Mouse (Mus musculus) sigmoid colon, adult 10 weeks (tissue): Measurements from ENCODE around the gene Kcnj14. TPM values are rescaled to one million over a fixed set of nuclear protein-coding genes. Genes with fewer than 3 reads are reported as not detected.

Experiments used
- polyA plus RNA-seq: library from polyadenylated mRNA; stranded (reverse); fragments of 350-450 nt; fragmentation: Illumina TruSeq; extraction: RNeasy Lipid Tissue Mini Kit (QIAGEN cat#74804); gene quantifications from one replicate; pipeline ENCODE4 v1.2.3, GENCODE M21; 2014; ENCODE audit warnings: low read depth, low replicate concordance

Gene Kcnj14
- polyA plus RNA-seq, result not detected

GRCm38 (mm10) chr7:45824598-45824997, at the start of gene Kcnj14:
Gene Kcnj14, minus strand, starts transcription at chr7:45824782.

GRCm38 (mm10) chr7:45872624-45873023, 48.0 kb upstream of the Kcnj14 start, which contains the start of gene Kdelr1:
Gene Kdelr1, plus strand, starts transcription at chr7:45872772.

GRCm38 (mm10) chr7:45830427-45831127, 6.0 kb upstream of the Kcnj14 start, which contains the start of gene Grwd1:
Gene Grwd1, minus strand, starts transcription at chr7:45830944.

DNA sequence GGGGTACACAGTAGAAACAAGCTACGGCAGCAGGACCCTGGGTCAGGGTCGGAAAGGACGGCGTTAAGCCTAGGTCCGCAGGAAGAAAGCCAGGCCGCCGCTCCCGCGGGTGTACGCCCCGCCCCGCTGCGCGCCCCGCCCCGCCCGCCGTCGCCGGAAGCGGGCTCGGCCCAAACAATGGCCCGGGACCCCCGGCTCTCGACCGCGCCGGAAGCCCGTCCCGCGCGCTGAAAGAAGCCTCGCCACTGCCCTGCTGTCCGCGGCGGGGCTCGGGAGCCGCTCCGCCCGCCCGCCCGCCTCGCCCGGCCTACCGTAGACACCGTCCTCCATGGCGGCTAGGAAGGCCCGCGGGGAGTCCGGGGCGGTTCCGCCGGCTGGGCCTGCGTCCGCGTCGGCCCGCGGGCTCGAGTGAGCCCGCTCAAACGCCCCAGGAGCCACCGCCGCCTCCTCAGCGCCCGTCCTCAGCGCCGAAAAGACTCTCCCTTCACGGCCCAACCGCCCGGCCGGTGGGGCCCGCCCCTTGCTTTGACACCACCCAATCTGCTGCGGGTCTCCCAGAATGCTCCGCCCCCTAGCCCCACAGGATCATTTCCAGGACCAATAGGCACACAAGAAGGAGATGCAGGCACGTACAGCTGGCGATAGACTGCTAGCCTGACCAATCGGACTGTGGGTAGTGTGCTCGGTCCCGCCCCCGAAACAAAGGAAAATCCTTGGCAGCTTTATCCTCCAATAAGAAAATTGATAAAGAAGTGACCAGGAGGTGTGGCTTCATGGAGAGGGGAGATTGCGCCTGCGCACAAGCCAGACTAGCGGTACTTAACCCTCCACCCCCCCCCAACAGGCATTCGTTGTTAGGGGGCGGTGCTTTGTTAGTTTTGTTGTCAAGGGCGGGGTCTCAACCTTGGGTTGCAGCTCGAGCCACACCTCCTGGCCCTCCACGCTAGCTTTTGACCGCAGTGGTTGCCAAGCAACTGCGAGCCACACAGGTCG, 10.5 kb downstream of the Kcnj14 start, which contains the start of gene Cyth2:
Gene Cyth2 (minus strand): TSS at position 795 of the 993 bp plus-strand sequence.

DNA sequence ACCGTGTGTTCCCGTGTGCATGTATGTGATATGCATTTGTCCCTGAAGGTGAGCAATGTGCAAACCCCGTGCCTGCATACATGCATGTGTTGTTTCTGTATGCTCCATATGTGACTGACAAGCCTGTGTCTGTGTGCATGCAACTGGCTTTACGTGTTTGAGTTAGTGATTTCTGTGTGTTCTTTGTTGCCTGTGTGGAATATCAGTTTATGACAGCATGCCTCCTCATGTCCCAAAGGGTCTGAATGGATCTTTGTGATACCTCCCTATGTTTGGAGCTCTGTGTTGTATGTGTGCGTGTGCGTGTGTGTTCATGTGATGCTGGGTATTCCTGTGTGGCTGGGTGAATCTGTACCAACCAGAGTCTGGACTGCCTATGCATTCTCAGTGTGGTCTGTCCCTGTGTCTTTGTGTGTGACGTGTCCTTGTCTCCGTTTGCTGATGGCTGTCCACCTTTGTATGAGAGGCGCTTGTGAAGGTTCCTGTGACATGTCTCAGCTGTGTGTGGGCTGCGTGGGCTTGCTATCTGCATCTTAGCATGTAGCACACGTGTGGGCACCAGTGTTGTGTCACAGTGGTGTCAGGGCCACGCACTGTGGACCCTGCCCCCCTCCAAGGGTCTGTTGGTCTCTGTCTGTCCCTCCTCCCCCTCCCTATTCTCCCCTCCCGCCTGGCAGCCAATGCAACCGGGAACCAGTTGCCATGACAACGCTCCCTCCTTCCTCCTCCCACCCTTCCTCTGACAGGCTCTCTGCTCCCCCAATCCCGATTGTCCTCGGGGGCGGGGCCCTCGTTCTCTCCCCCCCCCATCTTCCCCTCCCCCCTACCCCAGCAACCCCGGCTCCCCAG, 39.8 kb downstream of the Kcnj14 start, which contains the start of gene Sult2b1:
Gene Sult2b1 (minus strand): TSS at position 146 of the 849 bp plus-strand sequence.

DNA sequence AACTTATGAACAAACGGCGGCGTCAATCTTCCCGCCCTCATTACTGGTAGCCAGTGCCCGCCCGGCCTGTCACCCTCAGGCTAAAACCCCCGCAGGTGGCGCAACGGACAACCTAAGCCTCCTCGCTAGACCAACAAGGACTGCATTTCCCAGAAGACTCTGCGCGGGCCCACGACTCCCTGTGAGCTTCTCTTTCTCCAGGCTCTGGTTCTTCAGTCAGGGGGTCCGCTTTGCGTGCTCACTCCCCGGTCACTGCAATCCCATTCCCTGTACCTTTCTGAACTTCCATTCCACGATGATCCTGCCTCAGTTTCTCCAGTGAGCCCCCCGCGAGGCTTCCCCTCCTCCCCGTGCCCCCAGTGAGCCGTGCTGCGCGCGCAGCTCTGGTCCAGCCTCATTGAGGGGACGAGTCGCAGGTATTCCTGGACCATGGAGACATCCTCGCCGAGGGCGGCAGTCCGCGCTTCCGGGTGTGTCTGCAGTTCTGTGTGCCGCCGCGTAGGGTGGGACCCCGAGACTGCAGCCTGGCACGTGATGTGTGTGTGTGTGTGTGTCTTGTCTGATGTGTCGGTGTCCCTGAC, 41.0 kb downstream of the Kcnj14 start, which contains the start of gene Lmtk3:
Gene Lmtk3 (plus strand): TSS at position 228 of the 581 bp plus-strand sequence.

Other genes with a start within 250 kb of the Kcnj14 start
- gene Fgf21, start 209.3 kb downstream of the Kcnj14 start, polyA plus RNA-seq, result not detected
- 0.38 TPM for gene Fut1, start 207.5 kb downstream of the Kcnj14 start, polyA plus RNA-seq
- gene Izumo1, start 203.0 kb downstream of the Kcnj14 start, polyA plus RNA-seq, result not detected
- not detected for gene Rasip1, start 197.3 kb downstream of the Kcnj14 start, polyA plus RNA-seq
- 0.19 TPM for gene Mamstr, start 184.8 kb downstream of the Kcnj14 start, polyA plus RNA-seq
- 61.8 TPM for gene Fut2, start 158.4 kb downstream of the Kcnj14 start, polyA plus RNA-seq
- not detected for gene Ntn5, start 140.8 kb downstream of the Kcnj14 start, polyA plus RNA-seq
- gene Sec1, start 130.4 kb downstream of the Kcnj14 start, polyA plus RNA-seq, result not detected
- not detected for gene Car11, start 124.9 kb downstream of the Kcnj14 start, polyA plus RNA-seq
- 2.9 TPM for gene Dbp, start 119.7 kb downstream of the Kcnj14 start, polyA plus RNA-seq
- gene Rpl18, start 109.3 kb downstream of the Kcnj14 start, polyA plus RNA-seq, result 2.1 TPM
- 0.66 TPM for gene Sphk2, start 106.8 kb downstream of the Kcnj14 start, polyA plus RNA-seq
- gene Fam83e, start 103.6 kb downstream of the Kcnj14 start, polyA plus RNA-seq, result 55.9 TPM
- not detected for gene Spaca4, start 99.0 kb downstream of the Kcnj14 start, polyA plus RNA-seq
- gene Lmtk3, start 41.0 kb downstream of the Kcnj14 start, polyA plus RNA-seq, result not detected
- 2.6 TPM for gene Sult2b1, start 40.1 kb downstream of the Kcnj14 start, polyA plus RNA-seq
- 17.2 TPM for gene Cyth2, start 10.2 kb downstream of the Kcnj14 start, polyA plus RNA-seq
- not detected for gene Grwd1, start 6.2 kb upstream of the Kcnj14 start, polyA plus RNA-seq
- gene Kdelr1, start 48.0 kb upstream of the Kcnj14 start, polyA plus RNA-seq, result 98.6 TPM
- not detected for gene Grin2d, start 53.6 kb upstream of the Kcnj14 start, polyA plus RNA-seq
- gene Syngr4, start 71.9 kb upstream of the Kcnj14 start, polyA plus RNA-seq, result not detected
- 0.63 TPM for gene Tmem143, start 72.2 kb upstream of the Kcnj14 start, polyA plus RNA-seq
- not detected for gene Emp3, start 96.6 kb upstream of the Kcnj14 start, polyA plus RNA-seq
- 1.2 TPM for gene Ccdc114, start 99.3 kb upstream of the Kcnj14 start, polyA plus RNA-seq
- gene Abcc6, start 205.5 kb upstream of the Kcnj14 start, polyA plus RNA-seq, result 0.09 TPM
- 2.8 TPM for gene Nomo1, start 208.9 kb upstream of the Kcnj14 start, polyA plus RNA-seq